ENCODE assay signal across 21 mouse cellular contexts in genomic region chr14:8148842-8149241, GRCm38 (mm10). TPM values are rescaled to one million over a fixed set of nuclear protein-coding genes. Genes with fewer than 3 reads are reported as not detected.
DNase-seq lines count a peak whose midpoint lies in the region; ATAC-seq and TF ChIP-seq lines count a peak whose summit lies in the region.
"Had no signal": no experiment of that assay in that cellular context is flagged by ENCODE, and none has a peak within 500 bp of the region (broad histone marks: within the 10 kb centered on the region; RNA-seq: fewer than 3 reads in every experiment).

No protein-coding gene starts in this region.

- no peak for TF ChIP-seq CTCF in brain, embryonic 14.5 days (IDR thresholded peaks at IDR 0.05; ENCODE audit: borderline replicate concordance, extremely low read depth, insufficient read depth, insufficient read length)

- no peak for DNase-seq in frontal cortex, postnatal 25 days (ENCODE audit: low spot score in 2 of 2)
- DNase-seq in right cerebral cortex, adult 2 months (ENCODE audit: low spot score in 2 of 2), result peak; percentile 47 to 57
- no peak for DNase-seq in right cerebral cortex, postnatal 4 days
- peak; percentile 39 for DNase-seq in brain, embryonic 14.5 days (ENCODE audit: low read depth)
- no peak for DNase-seq in gastrocnemius, postnatal 14 days
- DNase-seq in cerebellum, adult 8-10 months, result no peak
- DNase-seq: adrenal gland, postnatal 10 days; cerebellum, adult 11-12 months; cerebellum, postnatal 10 days; gastrocnemius, postnatal 10 days; heart, postnatal 14 days; kidney, adult 9 months; kidney, postnatal 10 days; layer of hippocampus, postnatal 36 days; thymus, postnatal 14 days had no signal

- ATAC-seq in frontal cortex, adult (ENCODE audit: low TSS enrichment), result peak; percentile 73
- ATAC-seq: CD4-positive, CD25-positive, alpha-beta regulatory T cell, adult 4 months; forebrain, embryonic 15.5 days; intestine, postnatal 0 days; lung, postnatal 0 days; midbrain, embryonic 13.5 days had no signal

- intact Hi-C loops in gastrocnemius, postnatal 14 days (cut with DNase I; ENCODE audit: low total_unique reads), result no loop called here

- TF ChIP-seq POLR2A in brain, embryonic 14.5 days (IDR thresholded peaks at IDR 0.05; ENCODE audit: borderline replicate concordance, extremely low read depth, insufficient read depth, insufficient read length, poor library complexity, severe bottlenecking), result no peak

RNA-seq across cellular contexts. Expression of gene Pdhb, which starts 24.0 kb away (rescaled TPM):
- 158 and 181 TPM in 2 replicates for polyA plus RNA-seq in brain, embryonic 14.5 days (2012; rRNA removed)
- total RNA-seq in gastrocnemius, postnatal 14 days (2021), result 100 to 1,000 TPM; 335 to 409 TPM

RNA-seq across cellular contexts. Expression of gene Pxk, which starts 50.8 kb away (rescaled TPM):
- polyA plus RNA-seq in brain, embryonic 14.5 days (2012; rRNA removed), result 55.5 and 62.4 TPM in 2 replicates
- total RNA-seq in gastrocnemius, postnatal 14 days (2021), result 10 to 100 TPM; 11.4 to 11.6 TPM

Comparison
In these comparisons a context has a peak if more than half of its experiments do, and no peak if none do; other contexts are left out.
1. DNase-seq: peak in right cerebral cortex, adult 2 months (2 of 2) and brain, embryonic 14.5 days (single experiment); none in frontal cortex, postnatal 25 days (0 of 2), right cerebral cortex, postnatal 4 days (single experiment), gastrocnemius, postnatal 14 days (single experiment) and cerebellum, adult 8-10 months (single experiment).